Mouse (Mus musculus): ENCODE results near the gene Il2rg. TPM values are rescaled to one million over a fixed set of nuclear protein-coding genes. Genes with fewer than 3 reads are reported as not detected.

The Il2rg gene
- total and polyA plus RNA-seq, 2 experiments from 2014 or later: 7.8 to 17.2 TPM

DNA sequence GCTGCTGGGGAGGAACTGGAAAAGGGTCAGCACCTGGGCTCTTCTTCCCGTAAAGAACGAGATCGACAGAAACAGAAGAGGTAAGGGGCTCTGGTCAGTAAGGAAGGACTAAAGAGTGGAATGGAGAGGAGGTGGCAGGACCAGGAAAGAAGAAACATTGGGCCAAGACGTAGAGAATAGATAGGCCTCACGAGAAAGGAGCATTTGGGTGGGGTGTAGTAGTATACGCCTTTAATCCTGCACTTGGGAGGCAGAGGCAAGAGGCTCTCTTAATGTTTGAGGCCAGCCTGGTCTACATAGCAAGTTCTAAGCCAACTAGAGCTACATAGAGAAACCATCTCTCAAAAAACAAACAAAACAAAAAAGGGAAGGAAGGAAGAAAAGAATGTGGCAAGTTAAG is 20.4 kb upstream of the Il2rg start:
- DNase-seq (ENCODE audit: low spot score) (no peak), ATAC-seq (ENCODE audit: insufficient read depth, low read depth) (no peak)
- no peak overlapping the region for H3K9ac ChIP-seq (replicated peaks; ENCODE audit: low read depth, low read length)
- H3K9me3 ChIP-seq (replicated peaks; ENCODE audit: control insufficient read depth, low read length): no peaks in the 10 kb centered on the region
- peaks cover 56% of the 10 kb centered on the region for H3K36me3 ChIP-seq (replicated peaks; ENCODE audit: control insufficient read depth, insufficient read depth, low read length)
- no peak overlapping the region for H3K4me2 ChIP-seq (ENCODE audit: low read depth, low read length)
- H3K27ac ChIP-seq (ENCODE audit: low read depth): no peak overlapping the region
- TF ChIP-seq EP300 (IDR thresholded peaks at IDR 0.05; ENCODE audit: low read depth) (no peak), CTCF (IDR thresholded peaks at IDR 0.05; ENCODE audit: low read depth) (no peak)
- WGBS: 91% methylated on average over 6 of the region's 6 CpGs
- H3K27me3 ChIP-seq (ENCODE audit: control insufficient read depth, insufficient read depth, low read length): no peaks in the 10 kb centered on the region
- no peak overlapping the region for H3K4me3 ChIP-seq (ENCODE audit: low read depth, low read length)
- H3K4me1 ChIP-seq (ENCODE audit: control insufficient read depth, insufficient read depth): no peaks in the 10 kb centered on the region

DNA sequence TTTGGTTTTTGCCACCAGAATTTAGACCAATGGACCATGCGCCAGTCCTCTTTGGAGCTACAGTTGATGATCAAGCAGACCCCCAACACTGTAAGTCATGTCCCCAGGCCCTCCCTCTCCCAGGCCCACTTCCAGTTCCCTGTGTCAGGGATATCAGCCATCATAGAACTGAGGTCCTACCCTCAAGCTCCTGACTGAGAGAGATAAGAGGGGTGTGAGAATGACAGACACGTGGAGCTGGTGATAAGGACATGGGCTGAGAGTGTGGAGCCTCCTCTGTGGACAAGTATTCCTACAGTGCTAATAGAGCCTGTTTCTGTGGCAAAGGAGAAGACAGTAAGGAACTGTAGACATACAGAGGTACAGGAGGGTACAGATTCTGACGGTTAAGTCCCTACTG is 19.5 kb upstream of the Il2rg start:
- Histone ChIP-seq H3K9me3 (replicated peaks; ENCODE audit: control insufficient read depth, low read length) (no peaks in the 10 kb centered on the region), H3K4me2 (ENCODE audit: low read depth, low read length) (no peak overlapping the region), H3K36me3 (replicated peaks; ENCODE audit: control insufficient read depth, insufficient read depth, low read length) (peaks cover 56% of the 10 kb centered on the region), H3K4me1 (ENCODE audit: control insufficient read depth, insufficient read depth) (no peaks in the 10 kb centered on the region), H3K27me3 (ENCODE audit: control insufficient read depth, insufficient read depth, low read length) (no peaks in the 10 kb centered on the region), H3K4me3 (ENCODE audit: low read depth, low read length) (no peak overlapping the region), H3K27ac (ENCODE audit: low read depth) (no peak overlapping the region), H3K9ac (replicated peaks; ENCODE audit: low read depth, low read length) (no peak overlapping the region)
- ATAC-seq (ENCODE audit: insufficient read depth, low read depth): no peak
- 56% methylated on average over 3 of the region's 3 CpGs for WGBS
- no peak for DNase-seq (ENCODE audit: low spot score)
- no peak for TF ChIP-seq EP300 (IDR thresholded peaks at IDR 0.05; ENCODE audit: low read depth)
- no peak for TF ChIP-seq CTCF (IDR thresholded peaks at IDR 0.05; ENCODE audit: low read depth)

DNA sequence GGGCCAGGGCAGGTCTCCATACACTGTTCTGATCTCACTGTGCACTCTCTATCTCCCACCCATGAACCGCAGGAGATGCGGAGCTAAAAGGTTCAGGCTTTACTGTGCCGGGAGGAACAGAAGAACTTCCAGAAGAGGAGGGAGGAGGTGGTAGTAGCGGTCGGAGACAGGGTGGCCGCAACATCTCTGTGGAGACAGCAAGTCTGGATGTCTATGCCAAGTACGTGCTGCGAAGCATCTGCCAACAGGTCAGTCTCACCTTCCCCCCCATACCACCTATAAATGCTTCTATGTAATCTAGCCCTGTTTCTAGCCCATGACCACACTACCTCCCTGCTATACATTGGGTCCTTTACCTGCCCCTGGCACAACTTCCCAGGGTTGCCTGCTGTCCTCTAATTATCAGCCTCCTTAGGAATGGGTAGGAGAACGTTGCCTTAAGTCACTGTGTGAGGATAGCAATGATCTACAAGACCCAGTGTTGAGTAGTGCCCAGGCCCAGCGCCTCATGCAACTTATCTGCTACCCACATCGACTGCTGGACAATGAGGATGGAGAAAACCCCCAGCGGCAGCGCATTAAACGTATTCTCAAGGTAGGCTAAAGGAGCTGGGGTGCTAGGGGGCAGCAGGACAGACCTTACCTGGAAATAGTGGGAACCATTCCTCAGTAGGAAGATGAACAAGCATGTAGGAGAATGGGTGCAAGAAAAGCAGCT is 18.1 kb upstream of the Il2rg start:
- Histone ChIP-seq H3K36me3 (replicated peaks; ENCODE audit: control insufficient read depth, insufficient read depth, low read length) (peaks cover 50% of the 10 kb centered on the region), H3K4me3 (ENCODE audit: low read depth, low read length) (no peak overlapping the region), H3K4me2 (ENCODE audit: low read depth, low read length) (no peak overlapping the region), H3K9ac (replicated peaks; ENCODE audit: low read depth, low read length) (no peak overlapping the region), H3K27me3 (ENCODE audit: control insufficient read depth, insufficient read depth, low read length) (no peaks in the 10 kb centered on the region), H3K4me1 (ENCODE audit: control insufficient read depth, insufficient read depth) (no peaks in the 10 kb centered on the region), H3K9me3 (replicated peaks; ENCODE audit: control insufficient read depth, low read length) (no peaks in the 10 kb centered on the region), H3K27ac (ENCODE audit: low read depth) (no peak overlapping the region)
- WGBS: 89% methylated on average over 13 of the region's 14 CpGs
- TF ChIP-seq EP300 (IDR thresholded peaks at IDR 0.05; ENCODE audit: low read depth): no peak
- TF ChIP-seq CTCF (IDR thresholded peaks at IDR 0.05; ENCODE audit: low read depth): no peak
- ATAC-seq (ENCODE audit: insufficient read depth, low read depth) (no peak), DNase-seq (ENCODE audit: low spot score) (no peak)

DNA sequence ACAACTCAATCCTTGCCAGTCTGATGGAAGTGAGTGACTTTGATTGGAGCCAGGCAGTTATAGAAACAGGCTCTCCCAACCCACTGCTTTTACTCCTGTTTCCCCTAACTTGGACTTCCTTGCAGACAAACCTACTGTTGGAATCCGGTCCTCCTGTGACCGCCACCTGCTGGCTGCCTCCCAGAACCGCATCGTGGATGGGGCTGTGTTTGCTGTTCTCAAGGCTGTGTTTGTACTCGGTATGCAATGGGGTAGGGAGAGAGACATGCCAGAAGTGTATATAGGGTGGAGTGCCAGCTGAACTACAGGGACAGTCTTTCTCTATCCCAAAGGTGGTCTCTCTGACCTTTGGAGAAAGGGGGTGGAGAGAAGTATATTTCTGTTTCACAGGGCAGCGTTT is 17.5 kb upstream of the Il2rg start:
- Histone ChIP-seq H3K4me2 (ENCODE audit: low read depth, low read length) (no peak overlapping the region), H3K27me3 (ENCODE audit: control insufficient read depth, insufficient read depth, low read length) (no peaks in the 10 kb centered on the region), H3K36me3 (replicated peaks; ENCODE audit: control insufficient read depth, insufficient read depth, low read length) (peaks cover 52% of the 10 kb centered on the region), H3K9ac (replicated peaks; ENCODE audit: low read depth, low read length) (no peak overlapping the region), H3K27ac (ENCODE audit: low read depth) (no peak overlapping the region), H3K4me1 (ENCODE audit: control insufficient read depth, insufficient read depth) (no peaks in the 10 kb centered on the region), H3K9me3 (replicated peaks; ENCODE audit: control insufficient read depth, low read length) (no peaks in the 10 kb centered on the region), H3K4me3 (ENCODE audit: low read depth, low read length) (no peak overlapping the region)
- 21% methylated on average over 6 of the region's 6 CpGs for WGBS
- TF ChIP-seq CTCF (IDR thresholded peaks at IDR 0.05; ENCODE audit: low read depth) (peak; percentile 69), EP300 (IDR thresholded peaks at IDR 0.05; ENCODE audit: low read depth) (no peak)
- DNase-seq (ENCODE audit: low spot score): peak; percentile 23
- peak; percentile 44; the same call in 1 of the 2 replicates for ATAC-seq (ENCODE audit: insufficient read depth, low read depth)

DNA sequence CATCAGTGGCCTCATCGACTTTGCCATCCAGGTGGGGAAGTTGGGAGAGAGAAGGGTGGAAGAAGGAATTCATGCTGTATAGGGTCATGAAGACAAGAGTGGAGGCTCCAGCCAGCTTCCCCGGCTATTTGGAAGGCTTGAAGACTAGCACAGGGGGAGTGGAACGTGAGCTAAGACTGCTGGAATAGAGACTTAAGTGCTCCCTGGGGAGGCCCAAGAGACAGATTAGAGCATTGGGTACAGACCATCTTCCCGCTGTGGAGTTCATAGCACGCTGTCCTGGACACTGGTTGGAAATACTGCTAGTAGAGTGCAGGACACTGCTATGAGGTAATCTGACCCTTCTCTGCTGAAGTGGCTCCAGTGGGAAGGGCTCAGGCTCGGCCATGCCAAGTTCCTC is 14.8 kb upstream of the Il2rg start:
- Histone ChIP-seq H3K9ac (replicated peaks; ENCODE audit: low read depth, low read length) (no peak overlapping the region), H3K4me3 (ENCODE audit: low read depth, low read length) (no peak overlapping the region), H3K4me2 (ENCODE audit: low read depth, low read length) (no peak overlapping the region), H3K27ac (ENCODE audit: low read depth) (no peak overlapping the region), H3K9me3 (replicated peaks; ENCODE audit: control insufficient read depth, low read length) (no peaks in the 10 kb centered on the region), H3K4me1 (ENCODE audit: control insufficient read depth, insufficient read depth) (no peaks in the 10 kb centered on the region), H3K27me3 (ENCODE audit: control insufficient read depth, insufficient read depth, low read length) (no peaks in the 10 kb centered on the region), H3K36me3 (replicated peaks; ENCODE audit: control insufficient read depth, insufficient read depth, low read length) (peaks cover 43% of the 10 kb centered on the region)
- TF ChIP-seq CTCF (IDR thresholded peaks at IDR 0.05; ENCODE audit: low read depth) (no peak), EP300 (IDR thresholded peaks at IDR 0.05; ENCODE audit: low read depth) (no peak)
- WGBS: 64% methylated on average over 6 of the region's 6 CpGs
- ATAC-seq (ENCODE audit: insufficient read depth, low read depth) (no peak), DNase-seq (ENCODE audit: low spot score) (no peak)

Data from heart, postnatal 0 days (tissue).